Mouse (Mus musculus) hematopoietic multipotent progenitor cell, adult 10-12 weeks (in vitro differentiated cells): ENCODE results near the gene Pigg. TPM values are rescaled to one million over a fixed set of nuclear protein-coding genes. Genes with fewer than 3 reads are reported as not detected.

Experiments used
- polyA plus RNA-seq: library from polyadenylated mRNA; stranded (reverse); fragments of >175 nt; gene quantifications from 2 replicates; pipeline ENCODE4 v1.2.3, GENCODE M21; 2012; ENCODE audit warnings: low replicate concordance

The Pigg gene
- polyA plus RNA-seq, result 0.68 and 1.2 TPM in 2 replicates

GRCm38 (mm10) chr5:108312224-108313064 is at the start of gene Pigg:
Gene Pigg (plus strand): TSS chr5:108312609.

GRCm38 (mm10) chr5:108268127-108269062 is 44.0 kb upstream of the Pigg start, which contains the start of gene Dr1:
Gene Dr1 (plus strand): TSS chr5:108268897.

GRCm38 (mm10) chr5:108367871-108368332 is 55.5 kb downstream of the Pigg start, which contains the start of gene Gm42517:
Gene Gm42517 (minus strand): TSS chr5:108367922.

GRCm38 (mm10) chr5:108388201-108388600 is 75.8 kb downstream of the Pigg start, which contains the start of gene Pde6b:
Gene Pde6b (plus strand): TSS chr5:108388391.

Other genes starting within 250 kb of the Pigg start
- gene Mtf2, start 246.9 kb upstream of the Pigg start, polyA plus RNA-seq, result 13.0 and 13.3 TPM in 2 replicates
- gene Tmed5, start 180.0 kb upstream of the Pigg start, polyA plus RNA-seq, result 77.9 and 109 TPM in 2 replicates
- gene Ccdc18, start 179.7 kb upstream of the Pigg start, polyA plus RNA-seq, result 0.13 and 0.40 TPM in 2 replicates
- gene Dr1, start 43.7 kb upstream of the Pigg start, polyA plus RNA-seq, result 20.5 and 32.3 TPM in 2 replicates
- gene Gm42517, start 55.3 kb downstream of the Pigg start, polyA plus RNA-seq, result 0.12 and 0.35 TPM in 2 replicates
- not detected in 2 replicates for gene Pde6b, start 75.8 kb downstream of the Pigg start, polyA plus RNA-seq
- 25.5 and 43.8 TPM in 2 replicates for gene Atp5k, start 121.8 kb downstream of the Pigg start, polyA plus RNA-seq
- gene Mfsd7a, start 136.3 kb downstream of the Pigg start, polyA plus RNA-seq, result 0.58 and 1.2 TPM in 2 replicates
- 12.2 and 16.4 TPM in 2 replicates for gene Pcgf3, start 148.6 kb downstream of the Pigg start, polyA plus RNA-seq
- gene Cplx1, start 237.4 kb downstream of the Pigg start, polyA plus RNA-seq, result 0.24 and 0.42 TPM in 2 replicates